Mouse (Mus musculus): ENCODE results near the gene Mta2. TPM values are rescaled to one million over a fixed set of nuclear protein-coding genes. Genes with fewer than 3 reads are reported as not detected.
"Not testable (repeated sequence)": the region's sequence is repeated elsewhere in the genome, so short reads cannot be mapped to it uniquely, and the experiment has no call there.

The Mta2 gene
- polyA plus RNA-seq, 1 experiment from 2014 or later, result 175 TPM

- peak; percentile 95 for ATAC-seq (ENCODE audit: low FRiP score, low read depth)
- Histone ChIP-seq H3K9ac (peak within 1 kb of the TSS; percentile 69), H3K4me2 (replicated peaks) (peak within 1 kb of the TSS; percentile 87), H3K4me3 (peak within 1 kb of the TSS; percentile 87), H3K4me1 (peaks cover 17% of the 10 kb centered on the region), H3K27me3 (replicated peaks) (no peaks in the 10 kb centered on the region), H3K9me3 (no peaks in the 10 kb centered on the region), H3K36me3 (peaks cover 65% of the 10 kb centered on the region), H3K27ac (peak within 1 kb of the TSS; percentile 78)
- WGBS, result 3% methylated on average over 46 of the region's 46 CpGs
These were observed 11.7 kb downstream of the Mta2 start, which contains the start of gene Tut1 for GRCm38 (mm10) chr19:8953135-8954039. TSS of gene Tut1 (plus strand) at chr19:8953847.

- Histone ChIP-seq H3K4me3 (peak overlapping the region; percentile 87), H3K9me3 (no peaks in the 10 kb centered on the region), H3K27me3 (replicated peaks) (no peaks in the 10 kb centered on the region), H3K9ac (peak overlapping the region; percentile 69), H3K4me1 (peaks cover 17% of the 10 kb centered on the region), H3K4me2 (replicated peaks) (peak overlapping the region; percentile 87), H3K36me3 (peaks cover 63% of the 10 kb centered on the region), H3K27ac (no peak overlapping the region)
- 9% methylated on average over 9 of the region's 9 CpGs for WGBS
- ATAC-seq (ENCODE audit: low FRiP score, low read depth), result no peak
These were observed 12.5 kb downstream of the Mta2 start for GRCm38 (mm10) chr19:8954171-8954570.

- no peak overlapping the region for H3K9ac ChIP-seq
- ATAC-seq (ENCODE audit: low FRiP score, low read depth), result no peak
- 84% methylated on average over 2 of the region's 2 CpGs for WGBS
- no peak overlapping the region for H3K4me3 ChIP-seq
- no peak overlapping the region for H3K27ac ChIP-seq
- H3K27me3 ChIP-seq (replicated peaks), result no peaks in the 10 kb centered on the region
- H3K4me2 ChIP-seq (replicated peaks), result no peak overlapping the region
- peaks cover 79% of the 10 kb centered on the region for H3K36me3 ChIP-seq
- no peaks in the 10 kb centered on the region for H3K9me3 ChIP-seq
- peaks cover 11% of the 10 kb centered on the region for H3K4me1 ChIP-seq
These were observed 20.6 kb downstream of the Mta2 start for GRCm38 (mm10) chr19:8962256-8962655.

- peaks cover 22% of the 10 kb centered on the region for H3K4me1 ChIP-seq
- H3K36me3 ChIP-seq, result peaks cover 68% of the 10 kb centered on the region
- no peak for ATAC-seq (ENCODE audit: low FRiP score, low read depth)
- H3K4me2 ChIP-seq (replicated peaks), result no peak overlapping the region
- H3K27me3 ChIP-seq (replicated peaks), result no peaks in the 10 kb centered on the region
- H3K4me3 ChIP-seq, result no peak overlapping the region
- H3K9ac ChIP-seq, result 0 out of 2 replicates have a peak overlapping the region, but pooled peaks have one; percentile 3
- 90% methylated on average over 11 of the region's 11 CpGs for whole genome bisulfite sequencing
- no peak overlapping the region for H3K27ac ChIP-seq
- no peaks in the 10 kb centered on the region for H3K9me3 ChIP-seq
These were observed 23.4 kb downstream of the Mta2 start for GRCm38 (mm10) chr19:8965075-8965474.

GRCm38 (mm10) chr19:8965771-8966170, 24.1 kb downstream of the Mta2 start:
- H3K4me2 ChIP-seq (replicated peaks), result peak overlapping the region; percentile 88
- WGBS, result 84% methylated on average over 8 of the region's 8 CpGs
- H3K9me3 ChIP-seq, result no peaks in the 10 kb centered on the region
- H3K4me3 ChIP-seq, result peak overlapping the region; percentile 68; the same call in 1 of the 2 replicates
- no peak overlapping the region for H3K27ac ChIP-seq
- H3K4me1 ChIP-seq, result peaks cover 22% of the 10 kb centered on the region
- ATAC-seq (ENCODE audit: low FRiP score, low read depth), result no peak
- H3K9ac ChIP-seq, result peak overlapping the region; percentile 55; the same call in 1 of the 2 replicates
- no peaks in the 10 kb centered on the region for H3K27me3 ChIP-seq (replicated peaks)
- peaks cover 69% of the 10 kb centered on the region for H3K36me3 ChIP-seq

GRCm38 (mm10) chr19:8966198-8966589, 24.5 kb downstream of the Mta2 start:
- Histone ChIP-seq H3K36me3 (peaks cover 72% of the 10 kb centered on the region), H3K27me3 (replicated peaks) (no peaks in the 10 kb centered on the region)

GRCm38 (mm10) chr19:8966590-8967372, 25.1 kb downstream of the Mta2 start, which contains the start of gene Eef1g:
TSS of gene Eef1g (plus strand) at chr19:8967041.
- H3K9me3 ChIP-seq, result no peaks in the 10 kb centered on the region
- 1% methylated on average over 52 of the region's 52 CpGs for WGBS
- H3K27me3 ChIP-seq (replicated peaks), result no peaks in the 10 kb centered on the region
- ATAC-seq (ENCODE audit: low FRiP score, low read depth), result peak; percentile 99
- peak within 1 kb of the TSS; percentile 88 for H3K4me2 ChIP-seq (replicated peaks)
- peak within 1 kb of the TSS; percentile 68 for H3K4me3 ChIP-seq
- peaks cover 72% of the 10 kb centered on the region for H3K36me3 ChIP-seq
- peaks cover 22% of the 10 kb centered on the region for H3K4me1 ChIP-seq
- peak within 1 kb of the TSS; percentile 64 for H3K27ac ChIP-seq
- H3K9ac ChIP-seq, result peak within 1 kb of the TSS; percentile 85

More at GRCm38 (mm10) chr19:8966198-8966589, 24.5 kb downstream of the Mta2 start:
- peak overlapping the region; percentile 64 for H3K27ac ChIP-seq
- H3K4me1 ChIP-seq, result peaks cover 22% of the 10 kb centered on the region
- H3K4me2 ChIP-seq (replicated peaks), result peak overlapping the region; percentile 88
- ATAC-seq (ENCODE audit: low FRiP score, low read depth), result no peak
- H3K9ac ChIP-seq, result peak overlapping the region; percentile 55
- peak overlapping the region; percentile 68 for H3K4me3 ChIP-seq
- 47% methylated on average over 5 of the region's 5 CpGs for WGBS
- H3K9me3 ChIP-seq, result no peaks in the 10 kb centered on the region

GRCm38 (mm10) chr19:8967373-8967743, 25.7 kb downstream of the Mta2 start:
- Histone ChIP-seq H3K4me1 (peaks cover 22% of the 10 kb centered on the region), H3K4me2 (replicated peaks) (peak overlapping the region; percentile 88), H3K9ac (peak overlapping the region; percentile 85), H3K36me3 (peaks cover 72% of the 10 kb centered on the region), H3K27ac (no peak overlapping the region), H3K9me3 (no peaks in the 10 kb centered on the region), H3K27me3 (replicated peaks) (no peaks in the 10 kb centered on the region), H3K4me3 (peak overlapping the region; percentile 68)
- under 1% methylated on average over 8 of the region's 8 CpGs for WGBS
- ATAC-seq (ENCODE audit: low FRiP score, low read depth), result peak; percentile 22; the same call in 1 of the 2 replicates

- ATAC-seq (ENCODE audit: low FRiP score, low read depth), result no peak
- Histone ChIP-seq H3K36me3 (peaks cover 72% of the 10 kb centered on the region), H3K9ac (peak overlapping the region; percentile 85), H3K27me3 (replicated peaks) (no peaks in the 10 kb centered on the region), H3K27ac (no peak overlapping the region), H3K9me3 (no peaks in the 10 kb centered on the region), H3K4me1 (peaks cover 22% of the 10 kb centered on the region), H3K4me3 (peak overlapping the region; percentile 68), H3K4me2 (replicated peaks) (peak overlapping the region; percentile 88)
- 7% methylated on average over 9 of the region's 9 CpGs for WGBS
These were observed 26.2 kb downstream of the Mta2 start for GRCm38 (mm10) chr19:8967893-8968292.

- H3K36me3 ChIP-seq, result peaks cover 84% of the 10 kb centered on the region
- H3K4me2 ChIP-seq (replicated peaks); ATAC-seq (ENCODE audit: low FRiP score, low read depth); H3K27ac ChIP-seq; H3K9me3 ChIP-seq; H3K4me3 ChIP-seq; H3K9ac ChIP-seq; H3K27me3 ChIP-seq (replicated peaks): not testable (repeated sequence)
- H3K4me1 ChIP-seq, result peaks cover 11% of the 10 kb centered on the region; the same call in 1 of the 2 replicates
- 88% methylated on average over 8 of the region's 8 CpGs for WGBS
These were observed 30.8 kb downstream of the Mta2 start for GRCm38 (mm10) chr19:8972491-8972890.

- Histone ChIP-seq H3K4me3 (no peak overlapping the region), H3K9ac (no peak overlapping the region), H3K9me3 (no peaks in the 10 kb centered on the region), H3K4me1 (no peaks in the 10 kb centered on the region), H3K27ac (no peak overlapping the region), H3K27me3 (replicated peaks) (no peaks in the 10 kb centered on the region), H3K4me2 (replicated peaks) (no peak overlapping the region), H3K36me3 (peaks cover 94% of the 10 kb centered on the region)
- WGBS, result 94% methylated on average over 1 of the region's 1 CpGs
- ATAC-seq (ENCODE audit: low FRiP score, low read depth), result no peak
These were observed 33.0 kb downstream of the Mta2 start for GRCm38 (mm10) chr19:8974638-8975037.

GRCm38 (mm10) chr19:8975491-8975890, 33.8 kb downstream of the Mta2 start:
- Histone ChIP-seq H3K27me3 (replicated peaks) (no peaks in the 10 kb centered on the region), H3K4me3 (no peak overlapping the region), H3K4me2 (replicated peaks) (no peak overlapping the region), H3K9me3 (no peaks in the 10 kb centered on the region), H3K36me3 (peaks cover 94% of the 10 kb centered on the region), H3K27ac (no peak overlapping the region), H3K9ac (no peak overlapping the region), H3K4me1 (no peaks in the 10 kb centered on the region)
- WGBS, result 94% methylated on average over 2 of the region's 2 CpGs
- ATAC-seq (ENCODE audit: low FRiP score, low read depth), result no peak
